Mouse (Mus musculus) cerebellum, adult 2 months (tissue): ENCODE results near the gene Ogg1.

Experiments
- CTCF ChIP-seq: fragments of 200-500 bp; IDR thresholded peaks from 2 replicates; pipeline ENCODE4 v1.5.1; 2011; ENCODE audit warnings: low read depth, mild to moderate bottlenecking, control low read depth, low read length, moderate library complexity, borderline replicate concordance; ENCODE audit not compliant: insufficient read depth
- POLR2A ChIP-seq: fragments of 200-500 bp; IDR thresholded peaks from 2 replicates; pipeline ENCODE4 v1.6.1; 2011; ENCODE audit warnings: low read length, control low read depth, borderline replicate concordance; ENCODE audit not compliant: insufficient read depth

- TF ChIP-seq POLR2A (no peak), CTCF (no peak)
These were observed 41.4 kb downstream of the Ogg1 start for GRCm38 (mm10) chr6:113368124-113368523.
